In the genomic region with DNA sequence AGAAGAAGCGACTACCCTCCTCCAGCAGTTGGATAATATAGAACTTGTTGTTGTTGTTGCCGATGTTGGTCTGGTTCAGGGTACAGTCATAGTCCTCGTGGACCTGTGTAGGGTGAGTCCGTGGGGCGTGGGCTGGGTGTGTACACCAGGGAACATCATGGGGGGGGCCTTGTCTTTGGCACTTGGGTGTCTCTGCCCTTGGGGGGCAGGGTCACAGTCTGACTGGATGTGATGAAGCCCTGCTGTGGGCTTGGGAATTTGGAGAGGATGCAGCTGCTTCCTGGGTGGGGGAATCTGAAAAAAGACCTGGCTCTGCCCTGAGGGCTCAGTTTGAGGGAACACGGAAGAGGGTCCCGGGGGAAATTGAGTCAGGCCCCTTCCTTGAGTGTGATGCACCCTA, we compare ENCODE assay signal across 9 mouse cellular contexts. TPM values are rescaled to one million over a fixed set of nuclear protein-coding genes. Genes with fewer than 3 reads are reported as not detected.
DNase-seq lines count a peak whose midpoint lies in the region; ATAC-seq lines count a peak whose summit lies in the region.
"Had no signal": no experiment of that assay in that cellular context is flagged by ENCODE, and none has a peak within 500 bp of the region (broad histone marks: within the 10 kb centered on the region; RNA-seq: fewer than 3 reads in every experiment).

No protein-coding gene starts in this region.

- H3K4me3 ChIP-seq in forebrain, embryonic 12.5 days (replicated peaks) = no peak overlapping the region; the same call in 1 of the 2 replicates
- H3K4me3 ChIP-seq in forebrain, embryonic 13.5 days = no peak overlapping the region
- H3K4me3 ChIP-seq in neural tube, embryonic 15.5 days (replicated peaks) = no peak overlapping the region

- DNase-seq in right cerebral cortex, postnatal 10 days (ENCODE audit: low spot score in 2 of 2) = peak; percentile 31 to 41
- no peak for DNase-seq in right cerebral cortex, adult 2 months (ENCODE audit: low spot score in 2 of 2)
- peak; percentile 70 for DNase-seq in cerebellum, adult 9-10 months
- DNase-seq in heart, postnatal 25 days (ENCODE audit: low spot score) = peak; percentile 21

- WGBS in forebrain, embryonic 12.5 days = 70% methylated on average over 7 of the region's 7 CpGs
- WGBS in forebrain, embryonic 13.5 days = 61% methylated on average over 7 of the region's 7 CpGs
- 80% methylated on average over 7 of the region's 7 CpGs for WGBS in neural tube, embryonic 15.5 days

- ATAC-seq in forebrain, embryonic 12.5 days (ENCODE audit: low FRiP score) = no peak
- no peak for ATAC-seq in forebrain, embryonic 13.5 days
- no peak for ATAC-seq in neural tube, embryonic 15.5 days (ENCODE audit: low FRiP score)
- no peak for ATAC-seq in erythroblast, adult 5-6 weeks (replicated peaks; ENCODE audit: low FRiP score, poor library complexity, severe bottlenecking)

- H3K27ac ChIP-seq in forebrain, embryonic 12.5 days = no peak overlapping the region
- H3K27ac ChIP-seq in forebrain, embryonic 13.5 days = no peak overlapping the region
- no peak overlapping the region for H3K27ac ChIP-seq in neural tube, embryonic 15.5 days (replicated peaks)

- peak overlapping the region; percentile 45; the same call in 1 of the 2 replicates for H3K9ac ChIP-seq in forebrain, embryonic 12.5 days
- H3K9ac ChIP-seq in forebrain, embryonic 13.5 days = no peak overlapping the region
- no peak overlapping the region for H3K9ac ChIP-seq in neural tube, embryonic 15.5 days (replicated peaks)

- H3K36me3 ChIP-seq in forebrain, embryonic 12.5 days (replicated peaks) = peaks cover 3% of the 10 kb centered on the region; the same call in 1 of the 2 replicates
- H3K36me3 ChIP-seq in forebrain, embryonic 13.5 days (ENCODE audit: poor library complexity, severe bottlenecking) = peaks cover 8% of the 10 kb centered on the region; the same call in 1 of the 2 replicates
- no peaks in the 10 kb centered on the region; the same call in 1 of the 2 replicates for H3K36me3 ChIP-seq in neural tube, embryonic 15.5 days

- H3K4me2 ChIP-seq in forebrain, embryonic 12.5 days = no peak overlapping the region
- no peak overlapping the region for H3K4me2 ChIP-seq in forebrain, embryonic 13.5 days
- peak overlapping the region; percentile 5; the same call in 1 of the 2 replicates for H3K4me2 ChIP-seq in neural tube, embryonic 15.5 days

- H3K9me3 ChIP-seq in forebrain, embryonic 12.5 days = no peaks in the 10 kb centered on the region
- no peaks in the 10 kb centered on the region for H3K9me3 ChIP-seq in forebrain, embryonic 13.5 days (replicated peaks)
- no peaks in the 10 kb centered on the region for H3K9me3 ChIP-seq in neural tube, embryonic 15.5 days (replicated peaks)

- H3K27me3 ChIP-seq in forebrain, embryonic 12.5 days = peaks cover 14% of the 10 kb centered on the region; the same call in 1 of the 2 replicates
- H3K27me3 ChIP-seq in forebrain, embryonic 13.5 days = no peaks in the 10 kb centered on the region
- no peaks in the 10 kb centered on the region for H3K27me3 ChIP-seq in neural tube, embryonic 15.5 days (replicated peaks)

- intact Hi-C loops in heart, postnatal 25 days (cut with DNase I) = loop anchor here (1.0 to 5.0 kb wide), 4 partner anchors 27 to 188 kb away; partner anchors contain the start of gene Dusp7

- peaks cover 42% of the 10 kb centered on the region for H3K4me1 ChIP-seq in forebrain, embryonic 12.5 days
- H3K4me1 ChIP-seq in forebrain, embryonic 13.5 days = peaks cover 36% of the 10 kb centered on the region
- peaks cover 44% of the 10 kb centered on the region for H3K4me1 ChIP-seq in neural tube, embryonic 15.5 days

RNA-seq across cellular contexts. Expression of gene Rrp9, which starts 0.7 kb away (rescaled TPM):
- polyA plus RNA-seq in forebrain, embryonic 12.5 days (2016; fragmentation: Nextera tagmentation; extraction: Ambion mirVana) = 52.3 and 56.0 TPM in 2 replicates
- polyA plus RNA-seq in forebrain, embryonic 13.5 days (2015; fragmentation: Nextera tagmentation; extraction: Ambion mirVana) = 52.8 and 58.5 TPM in 2 replicates
- 10 to 100 TPM; 19.7 to 23.5 TPM for total RNA-seq in heart, postnatal 25 days (2021)
- polyA plus RNA-seq in neural tube, embryonic 15.5 days (2015; fragmentation: Nextera tagmentation; extraction: Ambion mirVana) = 46.4 and 47.8 TPM in 2 replicates
- total RNA-seq in erythroblast, adult 5-6 weeks (2015; ENCODE audit: low replicate concordance) = 3.5 and 4.6 TPM in 2 replicates
- 5.7 and 6.4 TPM in 2 replicates for total RNA-seq in erythroblast, adult 5-6 weeks (2017; ENCODE audit: low replicate concordance)

RNA-seq across cellular contexts. Expression of gene Parp3, which starts 1.7 kb away (rescaled TPM):
- 0.83 and 1.3 TPM in 2 replicates for polyA plus RNA-seq in forebrain, embryonic 12.5 days (2016; fragmentation: Nextera tagmentation; extraction: Ambion mirVana)
- polyA plus RNA-seq in forebrain, embryonic 13.5 days (2015; fragmentation: Nextera tagmentation; extraction: Ambion mirVana) = 0.23 and 0.70 TPM in 2 replicates
- total RNA-seq in heart, postnatal 25 days (2021) = 10 to 100 TPM; 30.1 to 33.5 TPM
- 0.86 and 3.6 TPM in 2 replicates for polyA plus RNA-seq in neural tube, embryonic 15.5 days (2015; fragmentation: Nextera tagmentation; extraction: Ambion mirVana)
- total RNA-seq in erythroblast, adult 5-6 weeks (2015; ENCODE audit: low replicate concordance) = 1.7 and 7.3 TPM in 2 replicates
- 1.4 and 7.4 TPM in 2 replicates for total RNA-seq in erythroblast, adult 5-6 weeks (2017; ENCODE audit: low replicate concordance)

RNA-seq across cellular contexts. Expression of gene Gpr62, which starts 9.3 kb away (rescaled TPM):
- polyA plus RNA-seq in forebrain, embryonic 12.5 days (2016; fragmentation: Nextera tagmentation; extraction: Ambion mirVana) = 0.26 and 0.55 TPM in 2 replicates
- 0.37 and 0.45 TPM in 2 replicates for polyA plus RNA-seq in forebrain, embryonic 13.5 days (2015; fragmentation: Nextera tagmentation; extraction: Ambion mirVana)
- not detected for total RNA-seq in heart, postnatal 25 days (2021)
- 1.1 and 1.4 TPM in 2 replicates for polyA plus RNA-seq in neural tube, embryonic 15.5 days (2015; fragmentation: Nextera tagmentation; extraction: Ambion mirVana)
- not detected in 2 replicates for total RNA-seq in erythroblast, adult 5-6 weeks (2015; ENCODE audit: low replicate concordance)
- total RNA-seq in erythroblast, adult 5-6 weeks (2017; ENCODE audit: low replicate concordance) = not detected in 2 replicates

RNA-seq across cellular contexts. Expression of gene Pcbp4, which starts 22.0 kb away (rescaled TPM):
- polyA plus RNA-seq in forebrain, embryonic 12.5 days (2016; fragmentation: Nextera tagmentation; extraction: Ambion mirVana) = 299 and 311 TPM in 2 replicates
- polyA plus RNA-seq in forebrain, embryonic 13.5 days (2015; fragmentation: Nextera tagmentation; extraction: Ambion mirVana) = 243 and 274 TPM in 2 replicates
- total RNA-seq in heart, postnatal 25 days (2021) = 10 to 100 TPM; 70.7 to 81.8 TPM
- polyA plus RNA-seq in neural tube, embryonic 15.5 days (2015; fragmentation: Nextera tagmentation; extraction: Ambion mirVana) = 185 and 222 TPM in 2 replicates
- not detected in 2 replicates for total RNA-seq in erythroblast, adult 5-6 weeks (2015; ENCODE audit: low replicate concordance)
- total RNA-seq in erythroblast, adult 5-6 weeks (2017; ENCODE audit: low replicate concordance) = not detected in 2 replicates

RNA-seq across cellular contexts. Expression of gene Iqcf1, which starts 24.7 kb away (rescaled TPM):
- polyA plus RNA-seq in forebrain, embryonic 12.5 days (2016; fragmentation: Nextera tagmentation; extraction: Ambion mirVana) = not detected in 2 replicates
- polyA plus RNA-seq in forebrain, embryonic 13.5 days (2015; fragmentation: Nextera tagmentation; extraction: Ambion mirVana) = not detected in 2 replicates
- not detected for total RNA-seq in heart, postnatal 25 days (2021)
- not detected in 2 replicates for polyA plus RNA-seq in neural tube, embryonic 15.5 days (2015; fragmentation: Nextera tagmentation; extraction: Ambion mirVana)
- not detected in 2 replicates for total RNA-seq in erythroblast, adult 5-6 weeks (2015; ENCODE audit: low replicate concordance)
- total RNA-seq in erythroblast, adult 5-6 weeks (2017; ENCODE audit: low replicate concordance) = not detected in 2 replicates
- polyA plus RNA-seq: frontal cortex, adult 2 months had no signal

Comparison
In these comparisons a context has a peak if more than half of its experiments do, and no peak if none do; other contexts are left out.
1. DNase-seq: peak in right cerebral cortex, postnatal 10 days (2 of 2), cerebellum, adult 9-10 months (single experiment) and heart, postnatal 25 days (single experiment); none in right cerebral cortex, adult 2 months (0 of 2).